Mouse (Mus musculus): Measurements from ENCODE around the gene Hdc. TPM values are rescaled to one million over a fixed set of nuclear protein-coding genes. Genes with fewer than 3 reads are reported as not detected.
A peak's percentile ranks its signal among the peaks of the same experiment; 100 is the strongest.
"Not testable (repeated sequence)": the region's sequence is repeated elsewhere in the genome, so short reads cannot be mapped to it uniquely, and the experiment has no call there.

Gene Hdc
- polyA plus RNA-seq, 1 experiment from 2014 or later: 6.2 TPM

DNA sequence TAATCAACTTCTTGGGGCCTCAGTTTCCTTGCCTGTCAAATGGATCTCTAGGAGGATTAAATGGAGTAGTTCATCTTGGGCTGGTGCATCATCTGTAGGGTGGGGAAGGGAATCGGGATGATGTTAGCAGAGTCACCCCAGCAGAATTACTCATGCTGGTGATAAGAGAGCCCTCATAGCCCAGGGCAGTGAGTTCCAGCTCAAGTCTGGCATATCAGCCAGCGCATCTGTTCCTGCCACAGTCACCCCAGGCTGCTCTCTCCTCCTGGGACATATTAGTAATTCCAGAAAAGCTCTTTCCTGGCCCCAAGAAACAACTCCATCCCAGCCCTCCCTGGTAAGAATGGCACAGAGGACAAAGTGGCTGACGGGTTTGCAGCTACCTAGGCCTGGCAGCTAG is 3.7 kb downstream of the Hdc start:
- no peak for ATAC-seq (ENCODE audit: insufficient number of reproducible peaks, insufficient read depth, low FRiP score, low read depth)
- H3K4me2 ChIP-seq (ENCODE audit: low read length): no peak overlapping the region
- H3K4me1 ChIP-seq (ENCODE audit: control insufficient read depth in 2 of 2, insufficient read depth in 2 of 2, low read length in 2 of 2): peaks cover 15 to 16% of the 10 kb centered on the region in 2 experiments
- no peak overlapping the region for H3K4me3 ChIP-seq (ENCODE audit: control insufficient read depth in 1 of 2, insufficient read depth in 1 of 2, low read depth in 1 of 2, low read length in 2 of 2)
- no peak overlapping the region for H3K27ac ChIP-seq (replicated peaks in 1 of 2; ENCODE audit: control insufficient read depth in 1 of 2, insufficient read depth in 1 of 2, low read depth in 2 of 2, low read length in 2 of 2)
- H3K36me3 ChIP-seq (ENCODE audit: control insufficient read depth, insufficient read depth, low read length): no peaks in the 10 kb centered on the region
- H3K9me3 ChIP-seq (ENCODE audit: control insufficient read depth, low read length): no peaks in the 10 kb centered on the region
- 80% methylated on average over 3 of the region's 3 CpGs for WGBS
- H3K9ac ChIP-seq (ENCODE audit: low read length): no peak overlapping the region
- no peaks in the 10 kb centered on the region for H3K27me3 ChIP-seq (ENCODE audit: control insufficient read depth, insufficient read depth, low read length)

DNA sequence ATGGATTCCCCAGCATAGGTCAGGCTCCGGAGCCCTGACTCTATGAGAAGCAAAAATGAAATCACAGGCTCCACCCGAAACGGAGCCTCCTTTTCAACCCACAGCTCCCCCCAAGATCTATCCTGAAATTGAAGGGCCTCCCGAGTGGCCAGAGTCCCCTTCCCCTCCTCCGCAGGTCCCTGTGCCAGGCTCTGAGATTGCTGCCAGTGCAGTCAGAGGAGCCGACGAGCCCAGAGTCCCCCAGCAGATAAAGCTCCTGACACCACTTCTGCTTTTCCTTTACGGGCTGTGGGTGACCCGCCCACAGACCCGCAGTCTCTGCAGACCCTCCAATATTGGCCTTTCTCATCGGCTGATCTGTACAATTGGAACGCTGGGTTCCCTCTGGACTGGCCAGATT is 9.5 kb downstream of the Hdc start:
- H3K27me3 ChIP-seq (ENCODE audit: control insufficient read depth, insufficient read depth, low read length); H3K4me2 ChIP-seq (ENCODE audit: low read length); H3K27ac ChIP-seq (replicated peaks in 1 of 2; ENCODE audit: control insufficient read depth in 1 of 2, insufficient read depth in 1 of 2, low read depth in 2 of 2, low read length in 2 of 2); H3K36me3 ChIP-seq (ENCODE audit: control insufficient read depth, insufficient read depth, low read length); H3K9ac ChIP-seq (ENCODE audit: low read length); H3K9me3 ChIP-seq (ENCODE audit: control insufficient read depth, low read length); H3K4me3 ChIP-seq (ENCODE audit: control insufficient read depth in 1 of 2, insufficient read depth in 1 of 2, low read depth in 1 of 2, low read length in 2 of 2); H3K4me1 ChIP-seq (ENCODE audit: control insufficient read depth in 2 of 2, insufficient read depth in 2 of 2, low read length in 2 of 2); ATAC-seq (ENCODE audit: insufficient number of reproducible peaks, insufficient read depth, low FRiP score, low read depth): not testable (repeated sequence)
- 39% methylated on average over 12 of the region's 12 CpGs for WGBS

DNA sequence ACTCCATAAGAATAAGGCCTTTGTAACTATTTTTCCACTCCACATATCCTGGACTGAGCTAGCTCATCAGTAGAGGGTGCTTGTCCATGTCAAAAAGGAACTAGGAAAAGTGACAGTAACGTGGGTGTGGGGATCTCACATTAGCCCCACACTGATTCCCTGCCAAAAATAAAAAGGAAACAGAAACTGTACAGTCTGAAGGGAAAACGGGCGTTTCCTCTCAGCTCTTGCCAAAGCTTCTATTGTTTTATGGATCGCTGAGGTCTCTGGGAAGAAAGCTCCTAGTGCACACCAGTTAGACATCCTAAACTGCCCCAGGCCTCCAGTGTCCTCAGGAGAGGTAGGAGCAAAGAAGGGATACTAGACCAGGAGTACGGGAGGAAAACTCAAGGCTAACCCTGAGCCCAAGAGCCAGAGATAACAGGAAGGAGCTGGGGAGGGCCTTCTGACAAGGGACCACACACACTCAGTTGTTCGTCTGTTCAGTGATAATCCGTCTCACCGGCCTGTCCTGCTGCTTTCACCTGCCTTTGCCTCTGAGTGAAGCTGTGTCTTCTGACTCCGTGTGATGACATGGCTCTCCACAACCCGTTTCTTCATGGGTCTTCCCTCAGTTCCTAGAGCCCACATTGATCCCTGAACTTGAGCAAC is 11.4 kb downstream of the Hdc start:
- Histone ChIP-seq H3K9ac (ENCODE audit: low read length) (no peak overlapping the region; the same call in 1 of the 2 replicates), H3K9me3 (ENCODE audit: control insufficient read depth, low read length) (no peaks in the 10 kb centered on the region), H3K4me2 (ENCODE audit: low read length) (no peak overlapping the region), H3K4me1 (ENCODE audit: control insufficient read depth in 2 of 2, insufficient read depth in 2 of 2, low read length in 2 of 2) (peaks cover 5 to 9% of the 10 kb centered on the region in 2 experiments; a peak in 3 of 4 replicates), H3K27ac (replicated peaks in 1 of 2; ENCODE audit: control insufficient read depth in 1 of 2, insufficient read depth in 1 of 2, low read depth in 2 of 2, low read length in 2 of 2) (peak overlapping the region; percentile 57 to 61), H3K4me3 (ENCODE audit: control insufficient read depth in 1 of 2, insufficient read depth in 1 of 2, low read depth in 1 of 2, low read length in 2 of 2) (no peak overlapping the region), H3K27me3 (ENCODE audit: control insufficient read depth, insufficient read depth, low read length) (no peaks in the 10 kb centered on the region), H3K36me3 (ENCODE audit: control insufficient read depth, insufficient read depth, low read length) (no peaks in the 10 kb centered on the region)
- peak; percentile 66; the same call in 1 of the 2 replicates for ATAC-seq (ENCODE audit: insufficient number of reproducible peaks, insufficient read depth, low FRiP score, low read depth)
- 40% methylated on average over 10 of the region's 10 CpGs for WGBS

DNA sequence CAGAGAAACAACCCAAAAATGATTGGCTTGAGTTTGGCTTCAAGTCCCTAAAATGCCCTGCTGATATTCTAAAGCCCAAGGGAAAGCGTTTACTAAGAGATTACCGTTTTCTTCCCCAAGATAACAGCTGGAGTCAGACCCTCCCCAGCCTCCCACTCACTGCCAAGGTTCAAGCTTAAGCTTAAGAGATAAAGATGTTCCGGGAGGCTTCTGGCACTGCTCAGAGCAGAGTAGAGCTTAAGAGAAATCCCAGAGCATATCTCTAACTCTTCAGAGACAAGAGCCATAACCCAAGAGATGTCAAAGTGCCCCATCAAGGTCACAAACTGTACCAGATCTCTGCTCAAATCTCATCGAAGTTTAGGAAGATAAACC is 12.4 kb downstream of the Hdc start:
- Histone ChIP-seq H3K27me3 (ENCODE audit: control insufficient read depth, insufficient read depth, low read length) (no peaks in the 10 kb centered on the region), H3K4me1 (ENCODE audit: control insufficient read depth in 2 of 2, insufficient read depth in 2 of 2, low read length in 2 of 2) (peaks cover 5 to 9% of the 10 kb centered on the region in 2 experiments; a peak in 3 of 4 replicates), H3K36me3 (ENCODE audit: control insufficient read depth, insufficient read depth, low read length) (no peaks in the 10 kb centered on the region), H3K4me2 (ENCODE audit: low read length) (no peak overlapping the region), H3K4me3 (ENCODE audit: control insufficient read depth in 1 of 2, insufficient read depth in 1 of 2, low read depth in 1 of 2, low read length in 2 of 2) (no peak overlapping the region), H3K9me3 (ENCODE audit: control insufficient read depth, low read length) (no peaks in the 10 kb centered on the region), H3K9ac (ENCODE audit: low read length) (no peak overlapping the region), H3K27ac (replicated peaks in 1 of 2; ENCODE audit: control insufficient read depth in 1 of 2, insufficient read depth in 1 of 2, low read depth in 2 of 2, low read length in 2 of 2) (no peak overlapping the region)
- 22% methylated on average over 4 of the region's 4 CpGs for WGBS
- ATAC-seq (ENCODE audit: insufficient number of reproducible peaks, insufficient read depth, low FRiP score, low read depth): no peak

DNA sequence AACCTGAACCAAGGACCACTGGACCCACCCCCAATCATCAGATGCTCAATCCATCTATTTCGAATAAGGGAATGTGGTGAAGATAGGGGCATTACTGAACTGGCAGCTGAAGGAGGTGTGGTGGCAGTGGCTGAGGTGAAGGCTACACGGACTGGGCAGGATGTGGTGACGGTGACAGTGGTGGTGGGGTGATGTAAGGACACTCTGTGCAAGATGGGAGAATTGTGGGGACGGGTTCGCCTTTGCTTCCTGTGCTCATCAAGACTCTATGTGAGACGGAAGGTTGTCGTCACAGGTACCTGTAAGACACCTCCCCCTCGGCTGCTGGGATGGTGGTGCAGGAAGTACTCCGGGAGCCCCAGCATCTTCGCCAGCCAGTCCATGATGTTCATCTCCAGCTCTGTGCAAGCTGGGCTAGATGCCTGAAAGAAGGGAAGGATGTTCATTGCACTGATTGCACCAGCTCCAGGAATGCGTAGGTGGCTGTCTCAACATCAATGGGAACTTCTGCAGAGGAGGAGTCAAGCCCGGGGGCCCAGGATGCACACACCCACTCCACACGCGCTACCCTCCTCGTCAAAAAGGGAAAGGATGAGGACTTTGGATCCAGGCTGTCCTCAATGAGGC is 12.9 kb downstream of the Hdc start:
- no peak overlapping the region for H3K9ac ChIP-seq (ENCODE audit: low read length)
- WGBS: 70% methylated on average over 15 of the region's 15 CpGs
- H3K9me3 ChIP-seq (ENCODE audit: control insufficient read depth, low read length): no peaks in the 10 kb centered on the region
- no peak overlapping the region for H3K27ac ChIP-seq (replicated peaks in 1 of 2; ENCODE audit: control insufficient read depth in 1 of 2, insufficient read depth in 1 of 2, low read depth in 2 of 2, low read length in 2 of 2)
- H3K4me2 ChIP-seq (ENCODE audit: low read length): no peak overlapping the region
- no peaks in the 10 kb centered on the region for H3K27me3 ChIP-seq (ENCODE audit: control insufficient read depth, insufficient read depth, low read length)
- ATAC-seq (ENCODE audit: insufficient number of reproducible peaks, insufficient read depth, low FRiP score, low read depth): no peak
- H3K4me3 ChIP-seq (ENCODE audit: control insufficient read depth in 1 of 2, insufficient read depth in 1 of 2, low read depth in 1 of 2, low read length in 2 of 2): no peak overlapping the region
- peaks cover 5 to 9% of the 10 kb centered on the region in 2 experiments; a peak in 3 of 4 replicates for H3K4me1 ChIP-seq (ENCODE audit: control insufficient read depth in 2 of 2, insufficient read depth in 2 of 2, low read length in 2 of 2)
- H3K36me3 ChIP-seq (ENCODE audit: control insufficient read depth, insufficient read depth, low read length): no peaks in the 10 kb centered on the region

DNA sequence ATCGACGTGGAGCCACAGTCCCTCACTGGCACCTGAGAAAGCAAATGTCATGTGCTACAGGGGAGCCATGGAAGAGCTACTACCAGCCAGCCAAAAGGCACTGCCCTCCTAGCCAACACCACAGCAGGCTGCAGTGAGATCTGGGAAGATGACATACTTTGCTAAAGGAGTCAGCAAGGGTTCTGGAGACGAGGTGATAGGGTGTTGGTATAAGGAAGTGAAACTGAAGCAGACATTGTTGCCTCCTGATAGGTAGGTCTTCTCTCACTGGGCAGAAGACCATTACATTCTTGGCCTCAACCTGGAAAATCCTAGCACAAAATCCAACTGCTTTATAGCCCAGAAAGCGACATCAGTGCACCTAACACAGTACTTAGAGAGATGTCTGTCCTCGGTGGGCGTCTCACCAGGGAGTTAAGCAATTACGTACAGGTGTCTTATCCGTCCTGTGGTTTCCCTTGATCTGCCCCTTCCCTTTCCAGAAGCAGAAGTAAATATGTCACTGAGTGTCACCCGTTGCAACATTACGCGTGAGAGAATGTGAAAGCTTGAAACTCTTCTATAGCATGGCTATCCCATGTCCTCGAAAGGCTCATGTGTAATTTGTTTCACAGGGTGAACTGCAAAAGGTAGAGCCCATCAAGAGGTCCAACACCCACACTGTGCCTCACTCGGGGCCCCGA is 17.0 kb downstream of the Hdc start:
- WGBS: 84% methylated on average over 14 of the region's 14 CpGs
- ATAC-seq (ENCODE audit: insufficient number of reproducible peaks, insufficient read depth, low FRiP score, low read depth): no peak

DNA sequence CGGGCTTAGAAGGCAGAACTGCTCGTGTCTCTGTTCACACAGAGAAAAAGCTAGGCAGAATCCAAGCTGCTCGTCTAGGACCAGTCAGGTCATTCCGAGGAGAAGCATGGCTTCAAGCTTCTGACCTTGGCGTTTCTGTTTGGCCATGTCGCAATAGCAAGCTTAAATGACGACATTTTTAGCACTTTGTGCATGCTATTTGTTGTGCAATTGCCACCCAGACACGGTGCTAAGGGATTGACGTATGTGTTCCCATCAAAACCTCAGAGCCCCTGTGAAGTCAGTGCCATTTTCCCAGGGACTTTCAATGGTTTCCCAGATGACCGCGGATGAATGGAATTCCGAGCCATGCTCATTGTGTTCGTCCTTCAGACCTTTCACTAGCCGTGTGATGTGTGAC is 18.6 kb downstream of the Hdc start:
- 79% methylated on average over 14 of the region's 14 CpGs for WGBS
- Histone ChIP-seq H3K4me1 (ENCODE audit: control insufficient read depth in 2 of 2, insufficient read depth in 2 of 2, low read length in 2 of 2) (no peaks in the 10 kb centered on the region), H3K4me3 (ENCODE audit: control insufficient read depth in 1 of 2, insufficient read depth in 1 of 2, low read depth in 1 of 2, low read length in 2 of 2) (no peak overlapping the region), H3K27ac (replicated peaks in 1 of 2; ENCODE audit: control insufficient read depth in 1 of 2, insufficient read depth in 1 of 2, low read depth in 2 of 2, low read length in 2 of 2) (no peak overlapping the region), H3K4me2 (ENCODE audit: low read length) (no peak overlapping the region), H3K9ac (ENCODE audit: low read length) (no peak overlapping the region), H3K27me3 (ENCODE audit: control insufficient read depth, insufficient read depth, low read length) (no peaks in the 10 kb centered on the region), H3K9me3 (ENCODE audit: control insufficient read depth, low read length) (no peaks in the 10 kb centered on the region), H3K36me3 (ENCODE audit: control insufficient read depth, insufficient read depth, low read length) (no peaks in the 10 kb centered on the region)
- ATAC-seq (ENCODE audit: insufficient number of reproducible peaks, insufficient read depth, low FRiP score, low read depth): no peak

More for the DNA sequence above, 17.0 kb downstream of the Hdc start:
- no peak overlapping the region for H3K4me3 ChIP-seq (ENCODE audit: control insufficient read depth in 1 of 2, insufficient read depth in 1 of 2, low read depth in 1 of 2, low read length in 2 of 2)
- no peaks in the 10 kb centered on the region for H3K27me3 ChIP-seq (ENCODE audit: control insufficient read depth, insufficient read depth, low read length)
- H3K36me3 ChIP-seq (ENCODE audit: control insufficient read depth, insufficient read depth, low read length): no peaks in the 10 kb centered on the region
- H3K9ac ChIP-seq (ENCODE audit: low read length): no peak overlapping the region
- no peaks in the 10 kb centered on the region for H3K9me3 ChIP-seq (ENCODE audit: control insufficient read depth, low read length)
- H3K4me2 ChIP-seq (ENCODE audit: low read length): no peak overlapping the region
- H3K27ac ChIP-seq (replicated peaks in 1 of 2; ENCODE audit: control insufficient read depth in 1 of 2, insufficient read depth in 1 of 2, low read depth in 2 of 2, low read length in 2 of 2): no peak overlapping the region
- H3K4me1 ChIP-seq (ENCODE audit: control insufficient read depth in 2 of 2, insufficient read depth in 2 of 2, low read length in 2 of 2): peaks cover under 1 to 2% of the 10 kb centered on the region in 2 experiments; a peak in 1 of 4 replicates
